Mouse (Mus musculus) CH12.LX (cell line): Measurements from ENCODE around the gene Rac3.

ENCODE experiments used
- CTCF ChIP-seq, 2 experiments: IDR thresholded peaks in 1 of 2; conservative IDR thresholded peaks in 1 of 2; 2 replicates each; pipeline ENCODE4 v1.5.1; 2011 to 2012; ENCODE audit warnings: low read depth in 2 of 2, low read length in 2 of 2, improper control_type of control experiment in 1 of 2, inconsistent platforms in 1 of 2, mild to moderate bottlenecking in 1 of 2, moderate library complexity in 1 of 2
- POLR2A ChIP-seq: IDR thresholded peaks from 2 replicates; pipeline ENCODE4 v1.6.1; 2011; ENCODE audit warnings: low read depth, mild to moderate bottlenecking, improper control_type of control experiment, low read length
- USF1 ChIP-seq: IDR thresholded peaks from 2 replicates; pipeline ENCODE4 v1.6.1; 2014; ENCODE audit warnings: low read depth, mild to moderate bottlenecking, inconsistent platforms, low read length, improper control_type of control experiment

DNA sequence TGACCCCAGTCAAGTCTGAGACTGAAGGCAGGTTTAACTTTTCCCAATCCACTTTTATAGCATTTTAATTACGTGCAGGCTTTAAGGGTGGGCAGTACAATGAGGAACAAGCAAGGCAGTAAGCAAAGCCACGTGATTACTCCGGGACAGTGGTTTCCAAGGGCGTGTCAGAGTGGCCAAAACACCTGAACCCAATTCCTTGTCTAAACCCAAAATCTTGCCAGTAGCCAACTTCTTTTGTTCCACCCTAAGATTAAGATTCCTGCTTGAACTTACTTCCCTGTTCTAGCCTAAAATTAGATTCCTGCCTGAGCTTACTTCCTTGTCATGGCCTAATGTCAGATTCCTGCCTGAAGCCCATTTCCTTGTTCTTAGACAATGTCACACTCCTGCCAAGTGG, 26.7 kb downstream of the Rac3 start:
- TF ChIP-seq USF1: no peak
- TF ChIP-seq POLR2A: no peak
- no peak for TF ChIP-seq CTCF (conservative IDR thresholded peaks at IDR 0.05 in 1 of 2, IDR thresholded peaks at IDR 0.05 in 1 of 2; ENCODE audit: low read depth in 2 of 2, low read length in 2 of 2)
